Mouse (Mus musculus) G1E (cell line): ENCODE results near the gene Galnt5.

Experiments used
- CTCF ChIP-seq: IDR thresholded peaks from 2 replicates; pipeline ENCODE4 v1.5.1; 2012; ENCODE audit warnings: low read depth, low read length, inconsistent platforms, mixed read lengths
- TAL1 ChIP-seq: conservative IDR thresholded peaks from 2 replicates; pipeline ENCODE4 v1.6.1; 2012; ENCODE audit warnings: low read depth, low read length, inconsistent platforms, mixed read lengths

DNA sequence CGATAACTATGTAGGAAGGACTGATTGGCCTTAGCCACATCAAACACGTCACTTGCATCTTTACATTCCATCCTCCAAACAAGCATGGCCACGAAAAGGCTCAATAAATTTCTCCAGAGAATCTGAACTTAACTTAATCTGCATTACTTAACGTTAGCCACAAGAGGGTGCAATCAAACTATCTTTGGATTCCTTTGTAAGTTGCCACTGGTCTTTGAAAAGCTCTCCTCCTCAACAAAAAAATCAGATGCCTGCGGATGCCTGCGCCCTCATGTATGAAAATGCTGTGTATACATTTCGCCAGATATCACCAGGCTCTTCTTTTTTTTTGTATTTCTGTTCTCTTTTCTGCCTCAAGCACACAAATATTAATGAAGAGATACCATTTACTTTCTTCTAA, 31.7 kb downstream of the Galnt5 start:
- no peak for TF ChIP-seq CTCF
- no peak for TF ChIP-seq TAL1
